Mouse (Mus musculus) adrenal gland, postnatal 4 days (tissue): ENCODE results near the gene Ccdc62. TPM values are rescaled to one million over a fixed set of nuclear protein-coding genes. Genes with fewer than 3 reads are reported as not detected.

ENCODE experiments used
- DNase-seq, 2 experiments: peaks; one replicate each; pipeline ENCODE4 v3.0.0; 2021 to 2022; ENCODE audit warnings: low spot score in 2 of 2, mixed read lengths in 2 of 2
- total RNA-seq, 2 experiments: library from RNA; stranded (reverse); gene quantifications; 2 replicates each; pipeline ENCODE4 v1.2.3; 2021

Ccdc62 gene
- total RNA-seq, 2 experiments from 2014 or later: 5.4 to 8.0 TPM

DNA sequence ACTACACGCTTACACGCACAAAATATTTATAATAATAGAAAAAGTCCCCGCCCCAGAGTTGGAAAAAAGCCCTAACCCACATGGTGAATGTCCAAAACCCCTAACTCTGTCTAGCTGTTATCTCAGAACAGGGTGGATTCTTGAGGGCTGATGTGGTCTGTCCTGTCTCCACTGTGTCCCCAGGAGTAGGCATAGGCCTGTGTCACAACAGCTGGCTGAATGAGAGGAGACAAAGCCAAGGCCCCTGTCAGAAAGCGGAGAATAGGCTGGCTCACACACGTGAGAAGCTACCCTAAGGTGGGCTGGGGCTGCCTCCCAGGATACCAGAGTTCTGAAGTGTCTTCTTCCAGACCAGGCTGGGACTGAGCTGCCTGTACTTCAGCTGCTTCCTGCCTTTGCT, 47.7 kb downstream of the Ccdc62 start:
- no peak for DNase-seq

- no peak for DNase-seq
Measured at GRCm38 (mm10) chr5:123979221-123979979, 48.9 kb downstream of the Ccdc62 start.

DNA sequence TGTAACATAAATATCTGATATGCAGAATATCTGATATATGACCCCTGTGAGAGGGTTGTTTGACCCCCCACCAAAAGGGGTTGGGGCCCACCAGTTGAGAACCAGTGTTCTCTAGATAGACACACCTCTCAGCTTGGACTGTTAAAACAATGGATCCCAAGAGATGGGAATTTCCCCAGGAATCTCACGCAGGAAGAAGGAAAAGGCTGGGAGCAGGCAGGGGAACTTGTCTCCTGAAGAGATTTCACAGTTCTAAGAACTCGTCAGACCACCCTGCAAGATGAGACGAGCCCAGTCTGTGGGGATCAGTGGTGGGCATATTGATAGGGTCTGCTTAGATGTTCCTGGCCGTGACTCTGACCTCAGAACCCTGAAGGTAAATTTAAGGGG, 49.5 kb downstream of the Ccdc62 start:
- no peak for DNase-seq

GRCm38 (mm10) chr5:123980521-123981249, 50.2 kb downstream of the Ccdc62 start:
- no peak for DNase-seq

GRCm38 (mm10) chr5:123981250-123981554, 50.7 kb downstream of the Ccdc62 start:
- DNase-seq: no peak

GRCm38 (mm10) chr5:123982838-123983237, 52.4 kb downstream of the Ccdc62 start:
- DNase-seq: no peak

- DNase-seq: no peak
Measured at GRCm38 (mm10) chr5:123985434-123985833, 55.0 kb downstream of the Ccdc62 start.

- DNase-seq: no peak
Measured at GRCm38 (mm10) chr5:123986925-123987324, 56.4 kb downstream of the Ccdc62 start.

DNA sequence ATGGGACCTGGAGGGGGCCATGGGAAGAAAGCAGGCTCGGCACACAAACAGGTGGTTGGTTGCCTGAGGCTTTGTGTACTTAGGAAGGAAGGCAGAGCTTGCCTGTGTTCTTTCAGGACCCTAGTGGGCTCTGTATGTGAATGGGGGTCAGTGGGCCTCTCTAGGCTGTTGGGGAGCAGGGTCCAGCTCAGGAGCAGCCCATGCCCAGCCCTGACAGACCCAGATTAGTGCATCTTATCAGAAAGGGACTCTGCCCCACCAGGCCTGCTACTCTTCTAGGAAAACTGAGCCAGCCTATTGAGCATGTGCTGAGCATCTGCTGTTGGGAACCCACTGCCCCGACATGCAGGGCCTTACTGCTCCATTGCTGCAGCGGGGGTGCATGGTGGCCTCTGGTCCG, 57.0 kb downstream of the Ccdc62 start:
- DNase-seq: no peak

- DNase-seq: no peak
Measured at GRCm38 (mm10) chr5:123989941-123990885, 59.7 kb downstream of the Ccdc62 start.

DNA sequence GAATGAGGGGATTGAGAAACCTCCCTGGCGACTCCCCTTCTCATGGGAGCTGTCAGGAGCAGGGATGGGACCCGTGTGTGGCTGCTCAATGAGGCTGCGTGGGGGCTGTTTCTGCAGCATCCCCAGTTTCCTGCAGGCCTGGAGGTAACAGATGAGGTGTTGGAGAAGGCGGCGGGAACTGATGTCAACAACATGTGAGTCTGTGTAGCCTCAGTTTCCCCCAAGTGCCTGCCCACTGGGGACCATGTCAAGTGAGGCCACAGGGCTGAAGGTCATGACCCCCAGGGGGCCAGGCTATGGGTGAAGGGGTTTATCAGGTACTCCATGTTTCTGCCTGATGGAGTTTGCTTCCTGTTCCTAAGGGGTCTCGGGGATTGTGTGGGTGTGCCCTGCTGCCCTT, 60.8 kb downstream of the Ccdc62 start:
- DNase-seq: no peak

GRCm38 (mm10) chr5:123992193-123992637, 61.7 kb downstream of the Ccdc62 start:
- DNase-seq: no peak

DNA sequence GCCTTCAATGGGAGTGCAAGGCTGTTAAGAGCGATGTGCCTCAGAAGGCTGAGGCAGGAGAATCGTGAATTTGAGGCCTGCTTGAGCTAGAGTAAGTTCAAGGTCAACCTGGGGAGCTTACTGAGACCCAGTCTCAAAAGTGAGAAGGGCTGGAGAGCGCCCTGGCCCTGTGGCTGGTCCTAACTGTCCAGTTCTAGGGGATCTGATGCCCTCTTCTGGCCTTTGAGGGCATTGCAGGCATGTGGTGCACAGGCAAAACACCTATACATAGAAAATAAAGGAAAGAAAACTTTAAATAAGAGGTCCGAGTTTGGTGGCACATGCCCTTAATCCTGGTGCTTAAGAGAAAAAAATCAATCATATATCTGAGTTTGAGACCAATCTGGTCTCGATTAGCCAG, 62.3 kb downstream of the Ccdc62 start:
- DNase-seq: peak; percentile 55 to 73

GRCm38 (mm10) chr5:123993263-123994036, 63.0 kb downstream of the Ccdc62 start:
- DNase-seq: no peak

- no peak for DNase-seq
Measured at GRCm38 (mm10) chr5:123994468-123994867, 64.0 kb downstream of the Ccdc62 start.

DNA sequence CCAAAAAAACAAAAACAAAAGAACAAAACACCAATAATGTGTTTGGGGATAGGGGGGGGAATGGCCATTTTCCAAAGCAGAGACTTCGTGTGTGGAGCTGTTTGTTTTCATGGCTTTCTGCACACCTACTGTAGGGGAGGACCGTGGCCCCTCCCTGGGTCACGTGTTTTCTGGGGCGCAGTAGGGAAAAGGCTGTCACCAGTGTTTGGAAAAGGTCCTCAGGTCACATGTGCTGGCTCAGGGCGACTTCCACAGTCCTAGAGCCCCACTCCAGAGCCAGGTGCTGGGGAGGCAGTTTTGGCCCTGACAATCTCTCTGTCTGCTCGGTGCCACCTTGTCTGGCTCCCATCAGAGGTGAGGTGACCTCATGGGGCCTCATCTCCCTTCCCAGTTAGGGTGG, 64.9 kb downstream of the Ccdc62 start:
- no peak for DNase-seq

DNA sequence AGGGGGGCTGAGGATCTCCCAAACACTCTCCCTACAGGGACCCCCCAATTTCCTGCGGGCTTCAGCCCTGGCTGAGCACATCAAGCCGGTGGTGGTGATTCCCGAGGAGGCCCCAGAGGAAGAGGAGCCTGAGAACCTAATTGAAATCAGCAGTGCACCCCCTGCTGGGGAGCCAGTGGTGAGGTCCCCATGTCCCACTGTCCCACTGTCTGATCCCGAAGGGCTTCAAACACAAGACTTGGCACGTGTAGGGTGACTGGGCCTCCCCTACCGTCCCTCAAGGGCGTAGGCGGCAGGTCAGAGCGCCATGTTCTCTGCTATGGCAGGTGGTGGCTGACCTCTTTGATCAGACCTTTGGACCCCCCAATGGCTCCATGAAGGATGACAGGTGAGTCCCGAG, 65.7 kb downstream of the Ccdc62 start:
- DNase-seq: no peak

DNA sequence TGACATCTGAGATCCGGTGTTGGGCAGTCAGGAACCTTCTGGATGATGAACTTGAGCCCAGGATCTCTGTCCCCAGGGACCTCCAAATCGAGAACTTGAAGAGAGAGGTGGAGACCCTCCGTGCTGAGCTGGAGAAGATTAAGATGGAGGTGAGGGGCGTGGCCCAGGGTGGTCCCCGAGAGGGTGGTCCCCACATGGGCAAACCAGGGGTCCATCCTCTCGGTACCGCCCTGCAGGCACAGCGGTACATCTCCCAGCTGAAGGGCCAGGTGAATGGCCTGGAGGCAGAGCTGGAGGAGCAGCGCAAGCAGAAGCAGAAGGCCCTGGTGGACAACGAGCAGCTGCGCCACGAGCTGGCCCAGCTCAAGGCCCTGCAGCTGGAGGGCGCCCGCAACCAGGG, 66.2 kb downstream of the Ccdc62 start:
- no peak for DNase-seq

DNA sequence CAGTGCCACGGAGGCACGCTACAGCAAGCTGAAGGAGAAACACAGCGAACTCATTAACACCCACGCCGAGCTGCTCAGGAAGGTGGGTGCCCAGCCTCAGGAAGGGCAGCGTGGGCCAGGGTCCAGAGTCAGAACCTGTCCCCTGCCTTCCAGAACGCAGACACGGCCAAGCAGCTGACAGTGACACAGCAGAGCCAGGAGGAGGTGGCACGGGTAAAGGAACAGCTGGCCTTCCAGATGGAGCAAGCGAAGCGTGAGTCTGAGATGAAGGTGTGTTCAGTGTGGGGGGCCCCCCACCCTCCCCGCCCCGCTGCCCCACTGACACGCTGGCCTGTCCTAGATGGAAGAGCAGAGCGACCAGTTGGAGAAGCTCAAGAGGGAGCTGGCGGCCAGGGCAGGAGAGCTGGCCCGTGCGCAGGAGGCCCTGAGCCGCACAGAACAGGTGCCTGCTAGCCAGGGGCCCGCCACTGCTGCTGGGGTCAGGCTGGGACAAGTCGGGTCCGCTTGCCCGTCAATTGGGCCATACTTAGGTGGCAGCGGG, 66.8 kb downstream of the Ccdc62 start:
- no peak for DNase-seq

DNA sequence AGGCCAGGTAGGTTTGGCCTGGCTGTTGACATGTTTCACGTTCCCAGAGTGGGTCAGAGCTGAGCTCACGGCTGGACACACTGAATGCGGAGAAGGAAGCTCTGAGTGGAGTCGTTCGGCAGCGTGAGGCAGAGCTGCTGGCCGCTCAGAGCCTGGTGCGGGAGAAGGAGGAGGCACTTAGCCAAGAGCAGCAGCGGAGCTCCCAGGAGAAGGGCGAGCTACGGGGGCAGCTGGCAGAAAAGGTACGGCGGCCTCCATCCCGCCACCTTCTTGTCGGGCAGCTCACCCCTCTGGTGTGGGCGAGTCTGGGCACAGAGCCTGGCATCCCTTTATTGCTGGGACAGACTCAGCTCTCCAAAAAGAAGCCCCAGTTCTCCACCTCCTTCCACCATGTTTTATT, 67.3 kb downstream of the Ccdc62 start:
- DNase-seq: no peak

DNA sequence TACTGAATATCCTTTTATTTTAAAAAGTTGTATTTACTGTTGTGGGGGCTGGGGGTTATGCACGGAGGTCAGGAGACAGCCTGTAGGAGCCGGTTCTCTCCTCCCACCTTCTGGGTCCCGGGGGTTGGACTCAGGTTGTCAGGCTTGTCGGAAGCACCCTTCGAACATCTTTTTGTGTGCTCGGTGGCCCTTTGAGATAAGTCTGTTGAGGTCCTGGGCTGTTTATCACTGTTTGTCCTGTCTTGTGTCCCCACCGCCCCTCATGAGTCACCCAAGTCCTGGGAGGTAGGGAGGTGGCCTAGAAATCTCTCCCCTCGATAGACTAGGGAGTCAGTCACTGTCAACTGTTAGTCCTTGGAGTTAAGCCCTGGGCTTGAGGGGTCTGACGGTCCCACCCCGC, 67.9 kb downstream of the Ccdc62 start:
- no peak for DNase-seq
